Mouse (Mus musculus) lung, postnatal 0 days (tissue): Measurements from ENCODE around the gene Hvcn1.

Experiments
- CTCF ChIP-seq: IDR thresholded peaks from 2 replicates; pipeline ENCODE4 v1.5.1; 2016; ENCODE audit warnings: antibody characterized with exemption, mild to moderate bottlenecking
- EP300 ChIP-seq: IDR thresholded peaks from 2 replicates; pipeline ENCODE4 v1.6.1; 2016; ENCODE audit warnings: antibody characterized with exemption, mild to moderate bottlenecking, control low read depth

GRCm38 (mm10) chr5:122228271-122228765, 21.7 kb downstream of the Hvcn1 start:
- TF ChIP-seq CTCF (no peak), EP300 (no peak)
